In genomic region chr12:117415146-117415545, GRCm38 (mm10) we compare ENCODE assay signal across 17 mouse cellular contexts.
"Had no signal": no experiment of that assay in that cellular context is flagged by ENCODE, and none has a peak within 500 bp of the region (broad histone marks: within the 10 kb centered on the region; RNA-seq: fewer than 3 reads in every experiment).

No protein-coding gene starts in this region.

- H3K27ac ChIP-seq: kidney, postnatal 0 days; limb, embryonic 15.5 days; liver, embryonic 12.5 days; neural tube, embryonic 12.5 days; stomach, embryonic 15.5 days had no signal

- H3K9me3 ChIP-seq: limb, embryonic 15.5 days; liver, embryonic 12.5 days; megakaryocyte, embryonic 14.5 days; neural tube, embryonic 12.5 days; stomach, embryonic 15.5 days had no signal

- H3K9ac ChIP-seq: limb, embryonic 15.5 days; liver, embryonic 12.5 days; lung, embryonic 14.5 days; neural tube, embryonic 12.5 days; stomach, embryonic 15.5 days had no signal

- H3K4me1 ChIP-seq: liver, embryonic 12.5 days; megakaryocyte, embryonic 14.5 days had no signal

- H3K36me3 ChIP-seq: limb, embryonic 15.5 days; liver, embryonic 12.5 days; neural tube, embryonic 12.5 days; stomach, embryonic 15.5 days had no signal

- H3K4me2 ChIP-seq: limb, embryonic 15.5 days; liver, embryonic 12.5 days; lung, embryonic 14.5 days; midbrain, embryonic 11.5 days; neural tube, embryonic 12.5 days; stomach, embryonic 15.5 days had no signal

- ATAC-seq: liver, embryonic 12.5 days had no signal

- H3K27me3 ChIP-seq: limb, embryonic 15.5 days; liver, embryonic 12.5 days; megakaryocyte, embryonic 14.5 days; neural tube, embryonic 12.5 days; stomach, embryonic 15.5 days had no signal

- H3K4me3 ChIP-seq: limb, embryonic 15.5 days; liver, embryonic 12.5 days; megakaryocyte, embryonic 14.5 days; neural tube, embryonic 12.5 days; stomach, embryonic 15.5 days had no signal

- DNase-seq: kidney, adult 11 months; kidney, adult 9 months; kidney, postnatal 36 days; layer of hippocampus, adult 9-11 months; layer of hippocampus, postnatal 36 days; lung, embryonic 14.5 days; lung, postnatal 10 days; lung, postnatal 4 days; thymus, adult 2 months; thymus, postnatal 36 days had no signal
